Mouse (Mus musculus) adrenal gland, postnatal 10 days (tissue): Measurements from ENCODE around the gene Rsbn1. TPM values are rescaled to one million over a fixed set of nuclear protein-coding genes. Genes with fewer than 3 reads are reported as not detected.

ENCODE experiments used
- DNase-seq: peaks from one replicate; pipeline ENCODE4 v3.0.0; 2021; ENCODE audit warnings: mixed read lengths
- long read RNA-seq, 2 experiments: library from polyadenylated mRNA; stranded (forward); transcript quantifications; one replicate each; pipeline ENCODE4 v2.0.0; 2021
- total RNA-seq, 2 experiments: library from RNA; stranded (reverse); gene quantifications; 2 replicates each; pipeline ENCODE4 v1.2.3; 2021

Gene Rsbn1
- total RNA-seq, result 10 to 100 TPM; 16.0 to 17.7 TPM
- long read RNA-seq, experiment 1, partial matches to known transcripts, result 11 of 12 reads
- long read RNA-seq, experiment 1, other reads (novel, unspliced or antisense), result 1 of 12 reads
- long read RNA-seq, experiment 2, full-length matches to known transcripts, result 5 of 8 reads
- long read RNA-seq, experiment 2, partial matches to known transcripts, result 2 of 8 reads
- long read RNA-seq, experiment 2, other reads (novel, unspliced or antisense), result 1 of 8 reads

- DNase-seq, result peak; percentile 97
Measured at GRCm38 (mm10) chr3:103914010-103914669, at the start of gene Rsbn1. Gene Rsbn1, plus strand, starts transcription at chr3:103914120.

DNA sequence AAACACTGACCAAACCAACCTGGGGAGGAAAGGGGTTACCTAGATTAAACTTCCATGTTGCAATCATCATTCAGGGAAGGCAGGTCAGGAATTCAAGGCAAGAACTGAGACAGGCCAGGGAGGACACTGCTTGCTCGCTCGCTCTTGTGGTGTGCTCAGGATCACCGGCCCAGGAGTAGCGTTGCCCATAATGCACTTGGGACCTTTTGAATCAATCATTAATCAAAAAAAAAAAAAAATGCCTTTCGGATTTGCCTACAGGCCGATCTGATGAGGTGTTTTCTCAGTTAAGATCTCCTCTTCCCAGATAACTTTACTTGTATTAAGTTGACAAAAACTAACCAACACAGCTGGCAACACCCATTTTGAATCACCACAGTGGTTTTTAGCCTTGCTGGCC lies 49.7 kb upstream of the Rsbn1 start:
- no peak for DNase-seq

DNA sequence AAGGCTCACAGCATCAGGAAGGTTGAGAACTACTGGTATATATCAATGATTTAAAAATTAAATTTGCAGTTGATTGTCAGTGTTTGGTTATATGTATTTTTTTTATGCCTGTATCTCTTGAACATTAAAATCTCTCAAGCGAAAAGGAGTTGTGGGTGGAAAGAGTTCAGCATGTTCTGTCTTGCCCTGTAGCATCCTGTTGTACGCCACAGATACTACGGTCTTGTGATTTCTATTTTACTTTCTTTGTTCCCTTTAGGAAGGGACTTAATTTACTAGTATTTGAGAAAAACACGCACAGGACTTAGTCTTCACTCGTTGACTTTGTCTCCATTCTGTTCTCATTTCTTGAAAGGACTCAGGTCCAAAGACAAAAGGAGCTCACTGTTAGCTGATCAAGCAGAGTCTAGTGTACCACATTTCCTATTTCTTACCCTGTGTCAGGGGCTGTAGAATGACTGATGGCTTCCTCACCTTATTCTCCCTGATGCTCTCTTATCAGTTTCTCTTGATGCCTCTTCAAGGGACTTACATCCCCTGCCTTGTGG lies 46.4 kb upstream of the Rsbn1 start:
- DNase-seq, result no peak

- no peak for DNase-seq
Measured at GRCm38 (mm10) chr3:103868008-103868407, 45.9 kb upstream of the Rsbn1 start.

- no peak for DNase-seq
Measured at GRCm38 (mm10) chr3:103872663-103873098, 41.2 kb upstream of the Rsbn1 start.

DNA sequence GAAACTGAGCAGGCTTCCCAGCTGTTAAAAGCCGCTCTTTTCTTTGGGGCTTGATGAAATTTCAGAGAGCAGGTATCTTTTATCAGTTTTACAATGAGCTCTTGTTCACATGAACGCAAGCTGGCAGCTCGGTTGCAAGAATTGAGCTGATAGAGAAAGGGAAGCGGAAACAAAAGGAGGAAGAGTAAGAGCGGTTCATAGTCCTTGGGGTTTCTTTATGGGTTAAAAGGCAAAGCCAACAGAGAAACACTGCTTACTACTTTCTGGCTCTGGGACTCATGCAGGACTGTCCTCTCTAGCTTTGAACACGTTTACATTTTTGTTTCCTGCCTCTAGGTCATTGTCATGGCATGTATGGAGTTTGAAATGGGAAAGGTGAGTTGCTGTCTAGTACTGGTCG lies 39.6 kb upstream of the Rsbn1 start:
- DNase-seq, result no peak

DNA sequence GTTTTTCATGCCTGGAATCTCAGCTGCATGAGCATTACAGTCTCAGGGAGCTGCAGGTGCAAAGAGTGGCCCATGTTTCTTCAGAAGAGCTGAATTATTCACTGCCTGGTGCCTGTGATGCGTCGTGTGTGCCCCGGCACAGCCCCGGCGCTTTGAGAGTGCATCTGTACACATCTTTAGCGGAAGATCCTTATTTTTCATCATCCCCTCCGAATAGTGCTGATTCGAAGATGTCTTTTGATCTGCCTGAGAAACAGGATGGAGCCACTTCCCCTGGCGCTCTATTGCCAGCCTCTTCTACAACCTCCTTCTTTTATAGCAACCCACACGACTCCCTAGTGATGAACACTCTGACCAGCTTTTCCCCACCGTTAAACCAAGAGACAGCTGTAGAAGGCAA lies 28.0 kb upstream of the Rsbn1 start:
- no peak for DNase-seq

GRCm38 (mm10) chr3:103887581-103887980 lies 26.3 kb upstream of the Rsbn1 start:
- DNase-seq, result peak; percentile 57

DNA sequence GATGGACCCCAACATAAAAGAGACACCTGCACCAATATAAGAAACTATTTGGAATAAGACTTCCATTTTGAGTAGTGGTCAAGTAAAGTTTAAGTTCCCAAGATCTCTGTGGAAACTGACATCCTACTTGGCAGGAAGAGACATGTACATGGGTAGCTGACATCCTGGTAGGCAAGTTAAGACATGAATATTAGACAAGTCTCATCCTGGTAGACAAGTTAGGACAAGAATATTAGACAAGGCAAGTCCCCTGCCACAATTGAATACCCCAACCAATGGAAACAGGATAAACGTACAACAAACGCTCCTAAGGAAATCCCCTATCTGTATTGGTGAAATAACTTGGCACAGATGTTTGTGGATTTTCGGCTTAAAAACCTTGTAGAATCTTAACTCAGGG lies 20.5 kb upstream of the Rsbn1 start:
- DNase-seq, result no peak

GRCm38 (mm10) chr3:103904705-103905104 lies 9.2 kb upstream of the Rsbn1 start:
- peak; percentile 64 for DNase-seq

GRCm38 (mm10) chr3:103907335-103908030 lies 6.4 kb upstream of the Rsbn1 start:
- no peak for DNase-seq

DNA sequence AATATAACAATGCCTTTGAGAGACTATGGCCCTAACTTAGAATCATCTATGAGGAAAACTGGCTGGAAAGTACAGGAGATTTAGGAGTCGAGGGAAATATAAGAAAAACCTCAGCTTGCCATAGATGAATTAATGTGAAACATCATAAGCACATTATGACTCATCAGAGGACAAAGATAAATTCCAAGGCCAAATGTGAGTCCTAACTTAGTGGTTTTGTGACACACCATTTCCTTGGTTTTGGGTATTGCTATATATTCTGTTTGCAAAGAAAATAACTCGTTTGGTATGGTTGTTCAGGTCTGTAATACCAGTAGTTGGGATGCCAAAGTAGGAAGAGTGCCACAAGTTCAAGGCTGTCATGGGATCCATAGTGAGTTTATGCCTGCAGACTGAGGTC lies 5.1 kb upstream of the Rsbn1 start:
- no peak for DNase-seq

- DNase-seq, result peak; percentile 29
Measured at GRCm38 (mm10) chr3:103913451-103913961, 414 bp upstream of the Rsbn1 start.

- peak; percentile 66 for DNase-seq
Measured at GRCm38 (mm10) chr3:103914732-103915508, 1.0 kb downstream of the Rsbn1 start.

DNA sequence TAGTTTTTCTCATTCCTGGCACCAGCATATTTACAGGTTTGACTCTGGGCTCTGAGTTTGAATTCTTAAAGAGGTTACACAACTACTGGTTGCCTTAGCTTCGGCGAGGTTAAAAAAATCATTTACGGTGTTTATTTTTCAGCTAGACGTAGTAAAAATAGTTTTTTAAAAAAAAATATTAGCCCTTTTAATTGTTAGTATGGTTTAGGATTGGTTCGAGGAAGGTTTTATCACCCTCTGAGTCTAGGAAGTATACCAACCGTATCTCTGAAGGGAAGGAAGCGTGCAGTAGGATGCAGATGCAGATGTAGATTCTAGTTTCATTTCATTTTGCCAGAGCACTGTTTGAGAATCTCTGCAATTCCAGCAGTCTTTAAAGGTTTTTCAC lies 1.6 kb downstream of the Rsbn1 start:
- DNase-seq, result no peak

GRCm38 (mm10) chr3:103916205-103916838 lies 2.4 kb downstream of the Rsbn1 start:
- DNase-seq, result no peak

DNA sequence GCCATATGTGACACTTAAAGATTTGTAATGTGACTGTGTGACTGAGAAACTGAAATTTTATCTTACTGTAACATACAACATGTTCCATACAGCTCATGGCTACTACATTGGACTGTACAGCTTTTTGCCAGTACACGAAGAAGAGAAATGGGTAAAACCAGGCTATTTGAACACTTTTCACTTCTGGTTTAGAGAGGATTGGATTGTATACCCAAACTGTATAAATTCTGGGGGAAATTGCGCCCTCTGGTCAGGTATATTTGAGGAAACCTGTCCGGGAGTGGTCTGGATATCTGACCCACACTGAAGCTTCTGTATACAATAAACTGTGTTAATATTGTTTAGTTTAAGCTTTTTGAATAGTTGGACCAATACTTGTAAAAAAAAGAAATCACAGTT lies 2.9 kb downstream of the Rsbn1 start:
- no peak for DNase-seq

GRCm38 (mm10) chr3:103920094-103920493 lies 6.2 kb downstream of the Rsbn1 start:
- no peak for DNase-seq

- no peak for DNase-seq
Measured at GRCm38 (mm10) chr3:103925302-103925701, 11.4 kb downstream of the Rsbn1 start.

DNA sequence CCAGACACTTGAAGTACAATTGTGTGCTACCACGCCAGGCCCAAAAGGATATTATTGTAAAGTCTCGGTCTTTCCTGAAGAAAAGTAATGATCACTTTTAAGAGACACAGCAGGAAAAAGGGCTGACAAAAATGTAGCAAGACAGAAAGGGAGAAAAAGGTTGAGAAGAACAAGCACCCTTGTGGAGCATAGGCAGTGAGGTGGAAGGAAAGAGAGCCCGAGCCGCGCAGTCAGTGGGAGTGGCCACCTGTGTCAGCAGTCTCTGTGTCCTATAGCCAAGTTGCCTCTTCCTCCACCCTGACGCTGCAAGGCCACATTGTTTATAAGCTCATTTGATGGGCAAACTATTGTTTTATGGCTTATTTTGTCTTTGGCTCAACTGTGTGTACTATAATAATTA lies 13.6 kb downstream of the Rsbn1 start:
- peak; percentile 22 for DNase-seq

GRCm38 (mm10) chr3:103944794-103945562 lies 31.1 kb downstream of the Rsbn1 start:
- no peak for DNase-seq
